Mouse (Mus musculus) lung, adult 2 months (tissue): Measurements from ENCODE around the gene Tango2.

ENCODE experiments used
- CTCF ChIP-seq: fragments of 200-500 bp; IDR thresholded peaks from 2 replicates; pipeline ENCODE4 v1.5.1; 2011; ENCODE audit warnings: mild to moderate bottlenecking, low read length, control low read depth; ENCODE audit not compliant: insufficient read depth
- POLR2A ChIP-seq: fragments of 200-500 bp; IDR thresholded peaks from 2 replicates; pipeline ENCODE4 v1.6.1; 2011; ENCODE audit warnings: low read depth, mild to moderate bottlenecking, control low read depth, low read length, borderline replicate concordance; ENCODE audit errors: extremely low read depth

DNA sequence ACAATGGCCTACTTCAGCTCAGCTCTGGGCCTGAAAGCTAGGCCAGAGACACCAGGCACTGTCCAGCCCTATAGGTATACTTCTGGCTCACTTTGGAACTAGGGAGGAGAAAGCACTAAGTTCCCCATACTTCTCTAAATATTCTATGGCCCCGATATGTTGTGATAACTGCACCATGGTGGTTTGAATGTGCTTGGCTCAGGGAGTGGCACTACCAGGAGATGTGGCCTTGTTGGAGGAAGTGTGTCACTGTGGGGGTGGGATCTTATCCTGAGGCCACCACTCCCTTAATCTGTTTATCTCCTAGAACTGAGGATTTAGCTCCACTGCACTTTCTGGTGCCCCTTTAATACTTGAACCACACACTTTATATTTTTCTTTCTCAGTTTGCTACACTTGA lies 39.7 kb downstream of the Tango2 start:
- no peak for TF ChIP-seq POLR2A
- TF ChIP-seq CTCF, result no peak
